Mouse (Mus musculus) lung, postnatal 14 days (tissue): Measurements from ENCODE around the gene Mpg.

ENCODE experiments used
- DNase-seq: peaks from one replicate; pipeline ENCODE4 v3.0.0; 2021

The Mpg gene

GRCm38 (mm10) chr11:32232848-32233247, 6.5 kb downstream of the Mpg start:
- no peak for DNase-seq

DNA sequence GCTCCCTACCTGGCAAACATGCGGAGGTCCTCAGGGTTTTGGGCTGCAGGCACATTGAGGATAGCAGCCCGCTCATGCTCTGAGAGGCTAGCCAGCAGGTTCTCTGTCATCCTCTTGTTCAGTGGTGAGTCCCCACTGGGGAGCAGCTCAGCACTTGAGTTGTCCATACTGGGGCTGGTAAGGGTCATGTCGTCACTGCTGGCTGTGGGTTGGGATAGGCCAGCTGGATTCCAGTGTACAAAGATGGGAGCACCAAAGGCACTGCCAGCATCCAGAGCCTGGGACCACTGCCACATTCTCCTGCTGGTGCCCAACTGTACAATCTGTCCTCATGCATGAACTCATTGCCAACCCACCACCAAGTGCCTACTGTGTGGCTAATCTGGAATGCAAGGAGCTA, 7.6 kb downstream of the Mpg start:
- DNase-seq = no peak

- no peak for DNase-seq
Observed at GRCm38 (mm10) chr11:32234816-32235485, 8.6 kb downstream of the Mpg start.

DNA sequence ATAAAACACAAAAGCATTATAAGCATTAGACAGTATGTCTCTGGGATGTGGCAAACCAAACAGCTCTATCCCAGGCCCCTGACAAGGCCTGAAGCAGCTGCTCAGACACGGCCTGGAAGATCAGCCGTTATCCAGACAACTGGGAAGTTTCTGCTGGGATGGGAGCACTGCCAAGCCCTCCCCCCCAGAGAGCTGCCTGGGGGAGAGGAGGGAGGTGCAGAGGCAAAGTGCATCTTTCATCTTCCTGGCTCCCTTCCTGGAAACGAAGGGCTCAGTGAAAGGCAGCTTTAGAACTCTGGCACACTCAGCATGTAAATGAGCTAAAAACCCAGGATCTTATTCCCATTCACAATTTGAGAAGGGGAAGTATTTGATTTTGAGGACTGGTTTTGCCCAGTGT, 9.3 kb downstream of the Mpg start:
- DNase-seq = peak; percentile 68

GRCm38 (mm10) chr11:32236132-32236531, 9.8 kb downstream of the Mpg start:
- DNase-seq = no peak

DNA sequence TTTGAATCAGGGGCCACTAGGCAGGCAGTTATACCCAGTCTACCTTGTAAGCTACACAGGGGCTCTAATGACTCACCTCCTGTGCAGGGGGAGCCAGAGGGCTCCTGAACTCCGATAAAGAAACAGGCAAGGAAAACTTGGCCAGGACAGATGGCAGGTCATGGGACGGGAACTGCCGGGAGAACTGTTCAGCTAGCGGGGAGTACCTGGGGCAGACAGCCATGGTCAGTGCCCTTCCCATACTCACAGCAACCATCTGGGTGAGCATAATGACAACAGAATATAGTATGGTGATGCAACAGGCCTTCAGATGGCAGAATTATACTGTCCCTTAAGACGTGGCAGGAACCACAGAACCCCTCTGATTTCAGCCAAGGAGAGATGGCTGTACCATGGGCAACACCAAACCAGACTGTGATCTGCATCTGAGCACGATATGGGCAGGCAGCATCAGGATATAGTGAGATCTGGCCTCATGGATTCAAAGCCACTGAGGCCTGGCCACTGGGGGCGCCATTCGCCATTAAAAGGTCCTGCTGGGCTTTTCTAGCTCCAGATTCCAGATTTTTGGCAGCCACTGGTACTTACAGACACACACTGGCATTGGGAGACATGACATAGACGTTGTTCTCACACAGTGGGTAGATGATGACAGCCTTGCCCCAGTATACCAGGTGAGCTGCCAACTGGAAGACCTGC, 10.6 kb downstream of the Mpg start:
- peak; percentile 71 for DNase-seq

DNA sequence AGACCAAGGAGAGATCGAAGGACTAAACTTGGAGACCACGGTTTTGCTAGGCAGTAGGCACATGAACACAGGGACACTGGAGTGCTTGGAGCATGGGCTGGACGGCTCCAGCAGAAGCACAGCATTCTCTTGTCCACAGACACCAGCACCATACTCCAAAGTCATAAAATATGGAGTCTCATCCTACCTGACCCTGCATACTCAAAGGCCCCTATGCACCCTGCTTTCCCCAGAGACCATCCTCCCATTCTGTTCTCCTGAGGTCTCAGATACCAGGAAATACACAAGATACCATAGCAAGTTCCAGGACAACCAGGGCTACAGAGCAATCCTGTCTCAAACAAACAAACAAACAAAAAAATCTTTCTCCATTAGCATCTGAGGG, 11.1 kb downstream of the Mpg start:
- DNase-seq = no peak

- peak; percentile 79 for DNase-seq
Observed at GRCm38 (mm10) chr11:32238093-32238860, 12.0 kb downstream of the Mpg start.

DNA sequence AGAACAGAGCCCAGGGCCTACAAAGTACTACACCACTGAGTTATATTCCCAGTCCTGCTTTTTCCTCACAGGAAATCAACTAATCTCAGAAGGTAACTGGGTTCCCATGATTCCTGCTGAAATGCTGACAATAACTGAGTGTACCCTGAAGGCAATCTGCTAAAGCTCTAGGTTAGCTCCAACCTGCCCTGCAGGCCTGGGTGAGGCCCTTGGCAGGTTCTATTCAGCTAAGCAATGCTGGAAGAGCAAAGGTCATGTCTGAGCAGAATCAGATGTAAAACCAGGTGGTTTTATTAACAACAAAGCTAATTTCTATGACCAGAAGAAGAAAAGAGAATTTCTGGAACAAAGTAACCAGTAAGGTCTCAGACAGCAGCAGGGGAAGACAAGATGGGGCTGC, 15.1 kb downstream of the Mpg start:
- DNase-seq = no peak

- DNase-seq = no peak
Observed at GRCm38 (mm10) chr11:32242209-32242608, 15.9 kb downstream of the Mpg start.

GRCm38 (mm10) chr11:32243205-32243955, 17.1 kb downstream of the Mpg start:
- DNase-seq = no peak

DNA sequence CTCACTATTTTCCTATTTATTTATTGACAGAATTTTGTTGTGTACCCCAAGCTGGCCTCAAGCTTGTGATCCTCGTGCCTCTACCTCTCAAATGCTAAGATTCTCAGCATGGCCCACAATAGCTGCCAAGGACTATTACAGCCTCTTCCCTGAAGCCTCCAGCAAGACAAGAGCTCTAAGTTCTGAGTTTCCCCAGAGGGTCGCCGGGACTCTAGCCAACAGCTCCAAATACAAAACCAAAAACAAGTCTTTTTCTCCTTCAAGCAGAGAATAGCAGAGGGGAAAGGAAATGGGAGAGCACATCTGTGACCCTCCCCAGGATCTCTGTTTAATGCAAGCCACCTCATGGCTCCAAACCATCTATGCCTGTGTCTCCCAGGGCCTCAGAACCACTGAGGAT, 17.8 kb downstream of the Mpg start:
- DNase-seq = no peak

DNA sequence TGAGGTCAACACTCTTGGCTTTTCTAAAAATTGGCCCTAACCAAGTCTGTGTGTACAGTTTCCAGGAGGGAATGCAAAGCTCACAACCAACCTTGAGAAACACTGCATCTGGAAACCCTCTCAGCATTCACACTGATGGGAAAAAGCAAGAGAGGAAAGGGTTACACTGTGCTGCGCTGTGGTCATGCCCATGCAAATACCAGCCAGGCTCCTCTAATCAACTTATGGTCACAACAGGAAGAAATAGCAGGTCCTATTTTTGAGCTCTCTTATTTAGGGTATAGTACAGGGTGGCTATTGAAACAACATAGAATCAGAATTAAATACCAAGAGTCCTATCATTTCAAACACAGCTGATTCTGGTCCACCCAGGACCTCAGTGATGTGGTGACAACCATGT, 18.3 kb downstream of the Mpg start:
- DNase-seq = no peak

DNA sequence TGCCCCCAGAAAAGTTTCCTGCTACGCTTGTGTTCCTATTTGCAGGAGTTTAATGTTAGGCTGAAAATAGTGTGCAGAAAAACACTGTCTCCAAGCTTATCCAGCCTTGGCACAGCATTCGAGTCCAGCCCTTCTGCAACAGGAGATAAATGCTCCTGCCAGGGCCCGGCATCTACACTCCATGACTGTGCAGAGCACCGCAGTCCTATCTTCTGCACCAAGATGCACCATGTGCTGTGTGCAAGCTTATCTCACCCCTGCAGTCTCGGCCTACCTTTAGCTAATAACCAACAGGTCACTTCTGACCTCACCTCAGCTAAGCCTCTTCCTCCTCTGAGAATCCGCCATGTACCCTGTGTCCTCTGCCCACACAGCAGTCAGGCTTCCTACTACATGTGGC, 19.3 kb downstream of the Mpg start:
- no peak for DNase-seq

DNA sequence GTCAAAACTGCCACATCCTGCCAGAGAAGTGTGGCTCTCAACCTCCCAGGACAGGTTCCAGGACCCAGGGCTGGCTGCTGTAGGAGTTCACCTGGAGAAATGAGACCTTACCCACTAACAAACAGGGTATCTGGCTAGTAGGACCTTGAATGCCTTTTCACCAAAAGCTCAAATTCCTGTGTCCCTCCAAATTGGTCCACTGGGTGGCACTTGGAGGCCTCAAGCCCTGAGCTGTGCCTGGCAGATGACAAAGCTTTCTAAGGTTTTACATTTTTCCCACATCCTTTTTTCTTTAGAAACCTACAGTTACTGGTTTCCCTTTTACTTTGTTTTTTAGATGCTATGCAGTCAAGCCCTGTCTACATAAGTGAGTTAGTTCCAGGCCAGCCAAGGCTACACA, 20.8 kb downstream of the Mpg start:
- DNase-seq = no peak

GRCm38 (mm10) chr11:32248350-32248749, 22.0 kb downstream of the Mpg start:
- no peak for DNase-seq

DNA sequence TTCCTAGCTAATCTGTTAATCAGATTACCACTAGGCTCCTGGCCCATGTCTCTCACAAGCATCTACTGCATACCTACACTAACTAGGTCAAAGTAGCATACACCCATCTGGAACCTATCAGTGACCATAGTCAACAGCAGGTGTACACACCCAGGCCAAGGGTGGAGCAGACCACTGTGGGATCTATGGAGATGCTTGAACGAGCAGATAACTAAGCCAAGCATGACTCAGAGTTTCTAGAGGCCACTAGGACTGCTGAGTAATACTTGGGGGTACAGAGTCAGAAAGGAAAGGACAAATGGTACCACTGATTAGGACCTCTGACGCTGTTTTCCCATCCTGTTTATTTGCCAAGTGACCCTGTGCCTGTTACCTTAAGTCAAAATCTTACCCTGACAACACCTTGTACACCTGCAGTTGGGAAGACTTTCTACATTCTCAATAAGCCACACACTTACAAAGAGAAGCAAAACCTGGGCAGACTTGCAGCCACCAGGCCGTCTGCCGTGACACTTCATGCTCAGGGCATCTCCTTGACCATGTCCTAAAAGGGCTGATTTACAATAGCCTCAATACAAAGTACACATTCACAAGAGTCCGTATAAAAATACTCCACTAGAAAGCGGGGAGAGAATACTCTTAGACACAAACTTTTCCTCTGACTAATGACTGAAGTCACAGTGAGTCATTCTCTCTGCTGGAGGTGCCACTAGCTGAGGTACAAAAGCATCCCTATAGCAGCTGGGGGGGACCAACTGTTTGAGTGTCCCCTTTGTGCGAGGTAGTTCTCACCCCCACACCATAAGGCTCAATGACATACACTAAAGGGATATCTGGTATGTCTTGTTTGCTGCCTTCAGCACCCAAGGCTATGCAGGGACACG, 24.8 kb downstream of the Mpg start:
- no peak for DNase-seq

DNA sequence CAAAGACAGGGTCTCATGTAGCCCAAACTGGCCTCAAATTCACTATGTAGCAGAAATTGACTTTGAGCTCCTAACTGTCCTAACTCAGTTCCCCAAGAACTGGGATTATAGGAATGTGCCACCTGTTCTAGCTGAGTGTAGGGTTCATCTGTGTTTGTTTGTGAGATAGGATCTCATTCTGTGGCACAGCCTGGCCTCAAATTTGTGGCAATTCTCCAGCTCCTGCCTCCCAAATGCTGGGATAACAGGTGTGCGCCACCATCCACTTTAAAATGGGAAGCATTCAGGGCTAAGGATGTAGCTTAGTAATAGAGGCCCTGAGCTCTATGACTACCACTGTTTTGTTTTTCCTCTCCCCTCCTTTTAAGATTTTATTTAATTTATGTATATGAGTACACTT, 26.8 kb downstream of the Mpg start:
- no peak for DNase-seq

DNA sequence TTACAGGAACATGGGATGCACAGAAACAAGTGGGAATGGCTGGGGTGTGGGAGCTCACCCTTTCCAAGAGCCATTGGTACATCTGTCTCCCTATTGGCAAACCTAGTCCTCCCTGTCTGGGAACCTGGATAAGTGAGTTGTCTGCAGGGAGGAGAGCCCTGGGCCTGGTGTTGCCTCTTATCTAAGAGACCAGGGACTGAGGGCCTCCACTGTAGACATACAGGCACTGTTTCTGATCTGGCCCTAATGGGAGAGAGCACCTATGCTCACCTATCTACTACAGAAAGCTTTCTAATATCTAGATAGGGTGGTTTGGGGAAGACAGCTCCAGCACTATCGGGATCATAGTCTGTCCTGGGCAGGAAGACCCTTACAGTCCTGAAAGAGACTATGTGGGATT, 29.8 kb downstream of the Mpg start:
- no peak for DNase-seq

- DNase-seq = no peak
Observed at GRCm38 (mm10) chr11:32256566-32256965, 30.3 kb downstream of the Mpg start.

- DNase-seq = no peak
Observed at GRCm38 (mm10) chr11:32262674-32263415, 36.5 kb downstream of the Mpg start.
